Comparison of ENCODE assay signal across 9 mouse cellular contexts in genomic region chr2:26486835-26487321, GRCm38 (mm10). TPM values are rescaled to one million over a fixed set of nuclear protein-coding genes. Genes with fewer than 3 reads are reported as not detected.
DNase-seq lines count a peak whose midpoint lies in the region; ATAC-seq lines count a peak whose summit lies in the region.
"Had no signal": no experiment of that assay in that cellular context is flagged by ENCODE, and none has a peak within 500 bp of the region (broad histone marks: within the 10 kb centered on the region; RNA-seq: fewer than 3 reads in every experiment).

No protein-coding gene starts in this region.

- 0 out of 2 replicates have a peak overlapping the region, but pooled peaks have one; percentile 19 for H3K4me3 ChIP-seq in brown adipose tissue, adult 24 weeks (ENCODE audit: insufficient read depth, low read depth, low read length)
- no peak overlapping the region for H3K4me3 ChIP-seq in heart, embryonic 15.5 days
- H3K4me3 ChIP-seq in midbrain, embryonic 11.5 days (ENCODE audit: low read depth, low read length), result peak overlapping the region; percentile 8; the same call in 1 of the 2 replicates
- no peak overlapping the region for H3K4me3 ChIP-seq in liver, embryonic 12.5 days
- H3K4me3 ChIP-seq: megakaryocyte, embryonic 14.5 days had no signal

- no peaks in the 10 kb centered on the region for H3K9me3 ChIP-seq in heart, embryonic 15.5 days (replicated peaks)
- no peaks in the 10 kb centered on the region for H3K9me3 ChIP-seq in midbrain, embryonic 11.5 days (ENCODE audit: control insufficient read depth, low read length)
- H3K9me3 ChIP-seq in liver, embryonic 12.5 days (replicated peaks), result no peaks in the 10 kb centered on the region
- H3K9me3 ChIP-seq: megakaryocyte, embryonic 14.5 days had no signal

- WGBS in heart, embryonic 15.5 days, result 33% methylated on average over 3 of the region's 3 CpGs
- 8% methylated on average over 3 of the region's 3 CpGs for WGBS in midbrain, embryonic 11.5 days
- WGBS in liver, embryonic 12.5 days (ENCODE audit: insufficient replicate concordance), result 55% methylated on average over 3 of the region's 3 CpGs

- peak overlapping the region; percentile 19 for H3K27ac ChIP-seq in brown adipose tissue, adult 24 weeks (replicated peaks; ENCODE audit: low read depth, low read length)
- H3K27ac ChIP-seq in heart, embryonic 15.5 days, result peak overlapping the region; percentile 86
- peak overlapping the region; percentile 100 for H3K27ac ChIP-seq in midbrain, embryonic 11.5 days (ENCODE audit: low read depth, low read length)
- no peak overlapping the region for H3K27ac ChIP-seq in liver, embryonic 12.5 days

- H3K9ac ChIP-seq in heart, embryonic 15.5 days, result no peak overlapping the region
- H3K9ac ChIP-seq in midbrain, embryonic 11.5 days (ENCODE audit: low read length), result peak overlapping the region; percentile 60
- H3K9ac ChIP-seq in liver, embryonic 12.5 days, result no peak overlapping the region

- no peaks in the 10 kb centered on the region for H3K27me3 ChIP-seq in heart, embryonic 15.5 days
- H3K27me3 ChIP-seq in midbrain, embryonic 11.5 days (ENCODE audit: control insufficient read depth, insufficient read depth, low read length), result no peaks in the 10 kb centered on the region
- H3K27me3 ChIP-seq in liver, embryonic 12.5 days (replicated peaks), result no peaks in the 10 kb centered on the region

- DNase-seq in NIH3T3 (ENCODE audit: low read depth), result peak; percentile 23
- DNase-seq in midbrain, embryonic 11.5 days (ENCODE audit: low spot score, missing footprints), result no peak
- no peak for DNase-seq in thymus, adult 18-20 months
- no peak for DNase-seq in T-cell, adult 2 months (ENCODE audit: low spot score)

- H3K4me1 ChIP-seq in brown adipose tissue, adult 24 weeks (ENCODE audit: control insufficient read depth, insufficient read depth, insufficient read length, low read length), result peaks cover 65% of the 10 kb centered on the region
- H3K4me1 ChIP-seq in heart, embryonic 15.5 days (replicated peaks), result peaks cover 86% of the 10 kb centered on the region
- peaks cover 81% of the 10 kb centered on the region for H3K4me1 ChIP-seq in midbrain, embryonic 11.5 days (ENCODE audit: control insufficient read depth, insufficient read depth, low read length)
- H3K4me1 ChIP-seq in liver, embryonic 12.5 days, result peaks cover 68% of the 10 kb centered on the region

- 0 out of 2 replicates have a peak overlapping the region, but pooled peaks have one; percentile 9 for H3K4me2 ChIP-seq in heart, embryonic 15.5 days
- peak overlapping the region; percentile 47 for H3K4me2 ChIP-seq in midbrain, embryonic 11.5 days
- H3K4me2 ChIP-seq in liver, embryonic 12.5 days, result no peak overlapping the region

- H3K36me3 ChIP-seq in heart, embryonic 15.5 days, result peaks cover 7% of the 10 kb centered on the region; the same call in 1 of the 2 replicates
- H3K36me3 ChIP-seq in midbrain, embryonic 11.5 days (ENCODE audit: control insufficient read depth, insufficient read depth, low read length), result peaks cover 21% of the 10 kb centered on the region
- peaks cover 11% of the 10 kb centered on the region; the same call in 1 of the 2 replicates for H3K36me3 ChIP-seq in liver, embryonic 12.5 days

- no peak for ATAC-seq in heart, embryonic 15.5 days (replicated peaks; ENCODE audit: insufficient number of reproducible peaks, insufficient read depth, low FRiP score, low read depth)
- peak; percentile 34 for ATAC-seq in midbrain, embryonic 11.5 days (ENCODE audit: low FRiP score)
- no peak for ATAC-seq in erythroblast, adult 5-6 weeks (replicated peaks; ENCODE audit: low FRiP score, poor library complexity, severe bottlenecking)
- ATAC-seq in liver, embryonic 12.5 days, result no peak

RNA-seq across cellular contexts. Expression of gene Notch1, which starts 29.6 kb away (rescaled TPM):
- 5.6 and 8.9 TPM in 2 replicates for polyA plus RNA-seq in brown adipose tissue, adult 24 weeks (2012; ENCODE audit: insufficient read depth, insufficient read length, missing spikeins)
- polyA plus RNA-seq in heart, embryonic 15.5 days (2015; fragmentation: Nextera tagmentation; extraction: Ambion mirVana), result 10.8 and 24.2 TPM in 2 replicates
- polyA plus RNA-seq in midbrain, embryonic 11.5 days (2014; fragmentation: Nextera tagmentation; extraction: Ambion mirVana), result 40.8 and 47.5 TPM in 2 replicates
- total RNA-seq in erythroblast, adult 5-6 weeks (2015; ENCODE audit: low replicate concordance), result 7.3 and 10.0 TPM in 2 replicates
- 3.3 and 4.6 TPM in 2 replicates for total RNA-seq in erythroblast, adult 5-6 weeks (2017; ENCODE audit: low replicate concordance)
- polyA plus RNA-seq in liver, embryonic 12.5 days (2016; fragmentation: Nextera tagmentation; extraction: Ambion mirVana), result 4.1 and 4.4 TPM in 2 replicates

RNA-seq across cellular contexts. Expression of gene Sec16a, which starts 41.9 kb away (rescaled TPM):
- polyA plus RNA-seq in brown adipose tissue, adult 24 weeks (2012; ENCODE audit: insufficient read depth, insufficient read length, missing spikeins), result 21.0 and 21.6 TPM in 2 replicates
- 10.5 and 14.5 TPM in 2 replicates for polyA plus RNA-seq in heart, embryonic 15.5 days (2015; fragmentation: Nextera tagmentation; extraction: Ambion mirVana)
- 28.2 and 29.8 TPM in 2 replicates for polyA plus RNA-seq in midbrain, embryonic 11.5 days (2014; fragmentation: Nextera tagmentation; extraction: Ambion mirVana)
- total RNA-seq in erythroblast, adult 5-6 weeks (2015; ENCODE audit: low replicate concordance), result 12.5 and 18.8 TPM in 2 replicates
- 9.3 and 14.9 TPM in 2 replicates for total RNA-seq in erythroblast, adult 5-6 weeks (2017; ENCODE audit: low replicate concordance)
- polyA plus RNA-seq in liver, embryonic 12.5 days (2016; fragmentation: Nextera tagmentation; extraction: Ambion mirVana), result 13.0 and 14.4 TPM in 2 replicates

Comparison
In these comparisons a context has a peak if more than half of its experiments do, and no peak if none do; other contexts are left out.
1. H3K4me3 ChIP-seq: peak in brown adipose tissue, adult 24 weeks (single experiment) and midbrain, embryonic 11.5 days (single experiment); none in heart, embryonic 15.5 days (single experiment) and liver, embryonic 12.5 days (single experiment).